Mouse (Mus musculus) stomach, postnatal 0 days (tissue): ENCODE data around the gene Mthfd2l.

Experiments
- CTCF ChIP-seq: IDR thresholded peaks from 2 replicates; pipeline ENCODE4 v1.5.1; 2016; ENCODE audit warnings: antibody characterized with exemption, low read depth, mild to moderate bottlenecking, moderate library complexity
- EP300 ChIP-seq: optimal IDR thresholded peaks from 2 replicates; pipeline ENCODE3; 2016; ENCODE audit warnings: antibody characterized with exemption

DNA sequence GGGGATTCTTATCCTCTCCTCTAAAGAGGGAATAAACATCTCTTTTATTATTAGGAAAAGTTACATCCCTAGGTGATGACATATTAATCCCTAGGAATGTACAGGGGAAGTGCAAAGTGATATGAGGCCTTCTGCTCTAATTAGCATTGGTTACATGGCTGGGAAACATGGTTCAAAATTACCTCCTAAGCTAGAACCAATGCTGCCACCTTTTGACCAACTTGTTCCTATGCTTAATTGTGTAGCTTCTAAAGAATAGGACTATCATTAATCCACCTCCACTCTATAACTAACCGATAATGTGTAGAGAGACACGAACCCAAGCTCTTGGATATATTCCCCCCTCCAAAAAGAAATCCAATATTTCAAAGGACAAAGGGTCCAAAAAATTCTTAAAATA lies 99.7 kb downstream of the Mthfd2l start:
- TF ChIP-seq EP300: no peak
- TF ChIP-seq CTCF: peak; percentile 69
